Mouse (Mus musculus) midbrain, postnatal 0 days (tissue): ENCODE results near the gene Stip1. TPM values are rescaled to one million over a fixed set of nuclear protein-coding genes. Genes with fewer than 3 reads are reported as not detected.
"Not testable (repeated sequence)": the region's sequence is repeated elsewhere in the genome, so short reads cannot be mapped to it uniquely, and the experiment has no call there.

ENCODE experiments used
- ATAC-seq: fragments of 200-750 bp; cut with Nextera tagmentation; 2 replicates; pipeline ENCODE4 v1.8.0; 2017; ENCODE audit warnings: moderate number of reproducible peaks, mild to moderate bottlenecking, moderate TSS enrichment, moderate library complexity; ENCODE audit not compliant: low FRiP score
- DNase-seq: peaks from one replicate; pipeline ENCODE4 v3.0.0-alpha.2; 2015; ENCODE audit warnings: low spot score
- H3K27ac ChIP-seq: fragments of 300-500 bp; sonication (generic); 2 replicates; pipeline ENCODE4 v1.5.1; 2014; ENCODE audit warnings: low read depth, mild to moderate bottlenecking, low read length, mixed read lengths
- H3K27me3 ChIP-seq: fragments of 300-500 bp; sonication (generic); 2 replicates; pipeline ENCODE4 v1.6.1; 2014; ENCODE audit warnings: low read length, control low read depth, mixed read lengths; ENCODE audit not compliant: insufficient read depth
- H3K36me3 ChIP-seq: fragments of 300-500 bp; sonication (generic); 2 replicates; pipeline ENCODE4 v1.6.1; 2014; ENCODE audit warnings: low read length, control low read depth, mixed read lengths; ENCODE audit not compliant: insufficient read depth
- H3K4me1 ChIP-seq: fragments of 300-500 bp; sonication (generic); 2 replicates; pipeline ENCODE4 v1.6.1; 2014; ENCODE audit warnings: mild to moderate bottlenecking, control low read depth, antibody characterized with exemption, low read length, mixed read lengths; ENCODE audit not compliant: insufficient read depth
- H3K4me2 ChIP-seq: fragments of 300-500 bp; sonication (generic); 2 replicates; pipeline ENCODE4 v1.6.1; 2014; ENCODE audit warnings: low read depth, mild to moderate bottlenecking, low read length, mixed read lengths; ENCODE audit not compliant: poor library complexity, severe bottlenecking
- H3K4me3 ChIP-seq: fragments of 300-500 bp; sonication (generic); 2 replicates; pipeline ENCODE4 v1.5.1; 2014; ENCODE audit warnings: low read depth, mild to moderate bottlenecking, low read length, moderate library complexity
- H3K9ac ChIP-seq: fragments of 300-500 bp; sonication (generic); replicated peaks from 2 replicates; pipeline ENCODE4 v1.6.1; 2014; ENCODE audit warnings: mild to moderate bottlenecking, low read length, moderate library complexity, mixed read lengths; ENCODE audit not compliant: poor library complexity, severe bottlenecking
- H3K9me3 ChIP-seq: fragments of 300-500 bp; sonication (generic); 2 replicates; pipeline ENCODE4 v1.6.1; 2016; ENCODE audit warnings: low read length, control low read depth
- CTCF ChIP-seq: IDR thresholded peaks from 2 replicates; pipeline ENCODE4 v1.5.1; 2016; ENCODE audit warnings: antibody characterized with exemption, mild to moderate bottlenecking
- WGBS: fragments of 180-500 bp; shearing (Covaris S2); extraction: QIAGEN DNeasy Blood & Tissue Kit; methylation state at CpG from one replicate; pipeline ENCODE4 v1.1.7; 2014; 5-methylcytosine and 5-hydroxymethylcytosine counted together
- polyA plus RNA-seq: library from polyadenylated mRNA; unstranded; fragments of >200 nt; fragmentation: Nextera tagmentation; extraction: Ambion mirVana; gene quantifications from 2 replicates; pipeline ENCODE4 v1.2.1, GENCODE M21; 2015
- total RNA-seq: library from RNA; depleted of rRNA; stranded (reverse); fragments of >200 nt; gene quantifications from 2 replicates; pipeline ENCODE4 v1.2.3, GENCODE M21; 2014

The Stip1 gene
- total and polyA plus RNA-seq, 2 experiments from 2014 or later: 97.0 to 142 TPM

GRCm38 (mm10) chr19:7081516-7082266, 41.9 kb upstream of the Stip1 start:
- no peaks in the 10 kb centered on the region for H3K36me3 ChIP-seq
- peaks cover 7% of the 10 kb centered on the region; the same call in 1 of the 2 replicates for H3K4me1 ChIP-seq
- TF ChIP-seq CTCF: no peak
- no peak overlapping the region for H3K27ac ChIP-seq
- no peaks in the 10 kb centered on the region for H3K27me3 ChIP-seq
- no peaks in the 10 kb centered on the region for H3K9me3 ChIP-seq
- no peak overlapping the region for H3K9ac ChIP-seq
- H3K4me2 ChIP-seq: no peak overlapping the region
- 80% methylated on average over 7 of the region's 7 CpGs for WGBS
- H3K4me3 ChIP-seq: no peak overlapping the region
- DNase-seq (no peak), ATAC-seq (no peak)

DNA sequence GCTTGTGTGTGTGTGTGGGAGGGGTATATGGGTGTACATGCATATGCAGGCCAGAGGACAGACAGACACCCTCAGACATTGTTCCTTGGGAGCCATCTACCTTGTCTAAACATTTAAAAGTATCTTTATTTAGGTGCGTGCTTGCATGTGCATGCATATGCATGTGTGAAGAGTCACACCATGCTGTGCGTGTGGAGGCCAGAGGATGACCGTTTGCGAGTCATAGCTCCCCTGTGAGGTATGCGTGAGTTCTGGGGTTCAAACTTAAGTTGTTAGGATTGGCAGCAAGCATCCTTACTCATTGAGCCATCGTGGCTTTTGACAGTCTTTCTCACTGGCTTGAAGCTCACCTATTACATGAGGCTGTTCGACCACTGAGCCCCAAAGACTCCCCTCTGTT, 38.5 kb upstream of the Stip1 start:
- 87% methylated on average over 7 of the region's 7 CpGs for WGBS
- no peak for TF ChIP-seq CTCF
- H3K4me2 ChIP-seq: no peak overlapping the region
- no peaks in the 10 kb centered on the region for H3K9me3 ChIP-seq
- no peak overlapping the region for H3K9ac ChIP-seq
- H3K36me3 ChIP-seq: no peaks in the 10 kb centered on the region
- H3K27me3 ChIP-seq: no peaks in the 10 kb centered on the region
- peaks cover 7% of the 10 kb centered on the region; the same call in 1 of the 2 replicates for H3K4me1 ChIP-seq
- no peak overlapping the region for H3K27ac ChIP-seq
- H3K4me3 ChIP-seq: no peak overlapping the region
- no peak for DNase-seq
- no peak for ATAC-seq

DNA sequence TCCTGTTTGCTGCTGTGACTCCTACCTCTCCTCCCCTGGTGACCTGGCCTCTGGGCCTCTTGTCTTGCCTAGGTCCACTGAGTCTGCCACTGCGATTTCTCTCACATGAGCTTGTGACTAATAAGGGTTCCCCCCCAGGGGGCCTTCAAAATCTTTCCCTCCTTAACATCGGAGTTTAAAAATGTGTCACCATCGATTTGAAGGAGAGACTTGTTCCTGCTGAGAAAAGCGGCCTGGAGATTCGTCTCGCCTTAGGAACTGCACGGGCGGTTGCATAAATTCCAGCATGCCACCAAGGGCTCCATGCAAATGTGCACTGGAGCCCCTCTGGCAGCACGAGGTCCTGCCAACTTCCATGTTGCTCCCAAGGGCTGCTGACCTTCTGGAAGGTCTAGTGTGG, 37.9 kb upstream of the Stip1 start:
- Histone ChIP-seq H3K9ac (no peak overlapping the region), H3K4me3 (no peak overlapping the region), H3K4me1 (peaks cover 7% of the 10 kb centered on the region; the same call in 1 of the 2 replicates), H3K4me2 (no peak overlapping the region), H3K27ac (no peak overlapping the region), H3K27me3 (no peaks in the 10 kb centered on the region), H3K9me3 (no peaks in the 10 kb centered on the region), H3K36me3 (no peaks in the 10 kb centered on the region)
- DNase-seq: no peak
- no peak for ATAC-seq
- TF ChIP-seq CTCF: no peak
- WGBS: 26% methylated on average over 9 of the region's 9 CpGs

GRCm38 (mm10) chr19:7075336-7075735, 35.6 kb upstream of the Stip1 start:
- not testable (repeated sequence) for H3K27ac ChIP-seq, ATAC-seq, H3K9me3 ChIP-seq, H3K4me1 ChIP-seq, H3K9ac ChIP-seq, H3K27me3 ChIP-seq, H3K4me2 ChIP-seq, H3K36me3 ChIP-seq, DNase-seq, H3K4me3 ChIP-seq
- WGBS: 88% methylated on average over 11 of the region's 11 CpGs

GRCm38 (mm10) chr19:7073997-7074781, 34.4 kb upstream of the Stip1 start:
- TF ChIP-seq CTCF: no peak
- H3K4me3 ChIP-seq: no peak overlapping the region
- ATAC-seq (no peak), DNase-seq (no peak)
- no peak overlapping the region for H3K27ac ChIP-seq
- H3K27me3 ChIP-seq: 0 out of 2 replicates have a peak, but pooled peaks cover 5% of the 10 kb centered on the region
- H3K4me2 ChIP-seq: no peak overlapping the region
- no peaks in the 10 kb centered on the region for H3K36me3 ChIP-seq
- H3K9me3 ChIP-seq: no peaks in the 10 kb centered on the region
- WGBS: 20% methylated on average over 12 of the region's 12 CpGs
- peaks cover 7% of the 10 kb centered on the region; the same call in 1 of the 2 replicates for H3K4me1 ChIP-seq
- H3K9ac ChIP-seq: no peak overlapping the region

DNA sequence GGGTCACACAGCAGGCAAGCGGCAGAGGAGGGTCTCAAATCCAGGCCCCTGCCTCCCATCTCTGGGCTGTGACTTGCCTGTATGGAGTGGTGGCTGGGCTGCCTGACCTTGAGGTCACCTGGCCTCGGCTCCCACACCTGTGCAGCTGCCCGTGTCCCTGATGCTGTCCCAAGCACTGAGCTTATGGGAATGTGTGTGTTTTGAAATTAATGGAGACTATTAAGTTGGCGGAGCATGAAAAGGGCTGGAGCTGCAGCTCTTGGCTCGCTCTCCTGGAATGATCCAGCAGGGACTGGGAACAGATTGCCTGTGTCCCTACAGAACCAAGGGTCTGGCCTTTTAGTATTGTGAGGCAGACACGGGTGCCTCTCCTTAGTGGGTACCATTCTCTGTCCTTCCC, 32.5 kb upstream of the Stip1 start:
- no peak for ATAC-seq

More for the DNA sequence above, 32.5 kb upstream of the Stip1 start:
- Histone ChIP-seq H3K4me2 (no peak overlapping the region), H3K27me3 (0 out of 2 replicates have a peak, but pooled peaks cover 5% of the 10 kb centered on the region), H3K27ac (no peak overlapping the region), H3K4me1 (peaks cover 10% of the 10 kb centered on the region; the same call in 1 of the 2 replicates), H3K9me3 (no peaks in the 10 kb centered on the region), H3K36me3 (no peaks in the 10 kb centered on the region), H3K9ac (no peak overlapping the region), H3K4me3 (no peak overlapping the region)
- DNase-seq: no peak
- no peak for TF ChIP-seq CTCF
- WGBS: 63% methylated on average over 6 of the region's 6 CpGs
